Mouse (Mus musculus) common myeloid progenitor, adult 5-6 weeks (primary cell): ENCODE measurements around the gene Gm21721. TPM values are rescaled to one million over a fixed set of nuclear protein-coding genes. Genes with fewer than 3 reads are reported as not detected.
"Not testable (repeated sequence)": the region's sequence is repeated elsewhere in the genome, so short reads cannot be mapped to it uniquely, and the experiment has no call there.

Source experiments
- ATAC-seq: replicated peaks from 2 replicates; pipeline ENCODE4 v1.8.0; 2016; ENCODE audit warnings: low read depth, mild to moderate bottlenecking, moderate TSS enrichment, inconsistent platforms; ENCODE audit not compliant: poor library complexity, severe bottlenecking
- total RNA-seq: library from RNA; stranded (forward); fragments of 200-1000, 187-1606 nt; gene quantifications from 2 replicates; pipeline ENCODE4 v1.2.3, GENCODE M21; 2017

Gm21721 gene
- total RNA-seq, result not detected in 2 replicates

- not testable (repeated sequence) for ATAC-seq
Measured at GRCm38 (mm10) chrY:9202090-9202489, at the start of gene Gm21721. Gene Gm21721 (minus strand): TSS chrY:9202190.

Other genes starting within 250 kb of the Gm21721 start
- gene Gm21292, start 68.3 kb downstream of the Gm21721 start, total RNA-seq, result not detected in 2 replicates
- gene Gm21812, start 145.0 kb upstream of the Gm21721 start, total RNA-seq, result not detected in 2 replicates
- not detected in 2 replicates for gene Gm21874, start 214.0 kb upstream of the Gm21721 start, total RNA-seq